Mouse (Mus musculus) hindbrain, embryonic 15.5 days (tissue): ENCODE data around the gene Cog3. TPM values are rescaled to one million over a fixed set of nuclear protein-coding genes. Genes with fewer than 3 reads are reported as not detected.

Source experiments
- ATAC-seq: fragments of 200-750 bp; cut with Nextera tagmentation; 2 replicates; pipeline ENCODE4 v1.8.0; 2017; ENCODE audit warnings: low read depth, moderate number of reproducible peaks, moderate TSS enrichment; ENCODE audit not compliant: low FRiP score
- H3K27ac ChIP-seq: fragments of 300-500 bp; sonication (generic); replicated peaks from 2 replicates; pipeline ENCODE4 v1.5.1; 2015; ENCODE audit warnings: mild to moderate bottlenecking, inconsistent platforms
- H3K27me3 ChIP-seq: fragments of 300-500 bp; sonication (generic); 2 replicates; pipeline ENCODE4 v1.6.1; 2015; ENCODE audit warnings: control low read depth, inconsistent platforms
- H3K36me3 ChIP-seq: fragments of 300-500 bp; sonication (generic); 2 replicates; pipeline ENCODE4 v1.6.1; 2015; ENCODE audit warnings: control low read depth, inconsistent platforms
- H3K4me1 ChIP-seq: fragments of 300-500 bp; sonication (generic); replicated peaks from 2 replicates; pipeline ENCODE4 v1.6.1; 2015; ENCODE audit warnings: control low read depth, inconsistent platforms
- H3K4me2 ChIP-seq: fragments of 300-500 bp; sonication (generic); 2 replicates; pipeline ENCODE4 v1.6.1; 2015; ENCODE audit warnings: moderate library complexity, mild to moderate bottlenecking, inconsistent platforms
- H3K4me3 ChIP-seq: fragments of 300-500 bp; sonication (generic); 2 replicates; pipeline ENCODE4 v1.5.1; 2015; ENCODE audit warnings: mild to moderate bottlenecking, inconsistent platforms
- H3K9ac ChIP-seq: fragments of 300-500 bp; sonication (generic); 2 replicates; pipeline ENCODE4 v1.6.1; 2015; ENCODE audit warnings: inconsistent platforms
- H3K9me3 ChIP-seq: fragments of 300-500 bp; sonication (generic); 2 replicates; pipeline ENCODE4 v1.6.1; 2016; ENCODE audit warnings: control low read depth, inconsistent platforms
- WGBS: fragments of 180-500 bp; shearing (Covaris S2); methylation state at CpG from one replicate; pipeline ENCODE4 v1.1.7; 2015; 5-methylcytosine and 5-hydroxymethylcytosine counted together
- polyA plus RNA-seq: library from polyadenylated mRNA; unstranded; fragments of >200 nt; fragmentation: Nextera tagmentation; extraction: Ambion mirVana; gene quantifications from 2 replicates; pipeline ENCODE4 v1.2.1, GENCODE M21; 2015

Gene Cog3
- polyA plus RNA-seq, 1 experiment from 2014 or later = 17.7 TPM

GRCm38 (mm10) chr14:75720121-75720520 lies 34.2 kb downstream of the Cog3 start:
- Histone ChIP-seq H3K4me1 (no peaks in the 10 kb centered on the region), H3K9ac (no peak overlapping the region), H3K9me3 (no peaks in the 10 kb centered on the region), H3K36me3 (peaks cover 60% of the 10 kb centered on the region), H3K27ac (no peak overlapping the region), H3K4me3 (no peak overlapping the region), H3K27me3 (no peaks in the 10 kb centered on the region), H3K4me2 (no peak overlapping the region)
- 95% methylated on average over 5 of the region's 5 CpGs for WGBS
- ATAC-seq = no peak

GRCm38 (mm10) chr14:75716410-75716809 lies 37.9 kb downstream of the Cog3 start:
- Histone ChIP-seq H3K27me3 (no peaks in the 10 kb centered on the region), H3K9ac (no peak overlapping the region), H3K27ac (no peak overlapping the region), H3K4me1 (no peaks in the 10 kb centered on the region), H3K4me3 (no peak overlapping the region), H3K4me2 (no peak overlapping the region), H3K9me3 (no peaks in the 10 kb centered on the region), H3K36me3 (peaks cover 63% of the 10 kb centered on the region)
- WGBS = 89% methylated on average over 4 of the region's 4 CpGs
- ATAC-seq = no peak

- peaks cover 66% of the 10 kb centered on the region for H3K36me3 ChIP-seq
- H3K9me3 ChIP-seq = no peaks in the 10 kb centered on the region
- H3K4me3 ChIP-seq = no peak overlapping the region
- no peak overlapping the region for H3K27ac ChIP-seq
- H3K27me3 ChIP-seq = no peaks in the 10 kb centered on the region
- WGBS = 71% methylated on average over 4 of the region's 4 CpGs
- no peak overlapping the region for H3K9ac ChIP-seq
- no peaks in the 10 kb centered on the region for H3K4me1 ChIP-seq
- H3K4me2 ChIP-seq = no peak overlapping the region
- ATAC-seq = no peak
These were observed 40.7 kb downstream of the Cog3 start for GRCm38 (mm10) chr14:75713661-75714060.

- Histone ChIP-seq H3K27me3 (no peaks in the 10 kb centered on the region), H3K4me3 (no peak overlapping the region), H3K36me3 (peaks cover 64% of the 10 kb centered on the region), H3K27ac (no peak overlapping the region), H3K4me1 (no peaks in the 10 kb centered on the region), H3K4me2 (no peak overlapping the region), H3K9me3 (no peaks in the 10 kb centered on the region), H3K9ac (no peak overlapping the region)
- no peak for ATAC-seq
- WGBS = 86% methylated on average over 5 of the region's 5 CpGs
These were observed 41.6 kb downstream of the Cog3 start for GRCm38 (mm10) chr14:75712687-75713086.

- Histone ChIP-seq H3K36me3 (peaks cover 64% of the 10 kb centered on the region), H3K27me3 (no peaks in the 10 kb centered on the region), H3K4me1 (no peaks in the 10 kb centered on the region), H3K9me3 (no peaks in the 10 kb centered on the region), H3K27ac (no peak overlapping the region), H3K4me2 (no peak overlapping the region), H3K4me3 (no peak overlapping the region), H3K9ac (no peak overlapping the region)
- ATAC-seq = no peak
- WGBS = 89% methylated on average over 3 of the region's 3 CpGs
These were observed 42.6 kb downstream of the Cog3 start for GRCm38 (mm10) chr14:75711731-75712130.

- ATAC-seq = no peak
- peaks cover 51% of the 10 kb centered on the region for H3K36me3 ChIP-seq
These were observed 45.3 kb downstream of the Cog3 start for GRCm38 (mm10) chr14:75708986-75709385.

GRCm38 (mm10) chr14:75707771-75708170 lies 46.5 kb downstream of the Cog3 start:
- 20% methylated on average over 7 of the region's 7 CpGs for WGBS
- H3K27ac ChIP-seq = no peak overlapping the region

More at GRCm38 (mm10) chr14:75708986-75709385, 45.3 kb downstream of the Cog3 start:
- H3K27ac ChIP-seq = no peak overlapping the region
- H3K9me3 ChIP-seq = no peaks in the 10 kb centered on the region
- no peaks in the 10 kb centered on the region for H3K4me1 ChIP-seq
- no peak overlapping the region for H3K4me3 ChIP-seq
- H3K27me3 ChIP-seq = no peaks in the 10 kb centered on the region
- H3K4me2 ChIP-seq = no peak overlapping the region
- no peak overlapping the region for H3K9ac ChIP-seq
- WGBS = 100% methylated on average over 1 of the region's 1 CpGs

GRCm38 (mm10) chr14:75706647-75707046 lies 47.7 kb downstream of the Cog3 start:
- Histone ChIP-seq H3K27me3 (no peaks in the 10 kb centered on the region), H3K9ac (no peak overlapping the region), H3K9me3 (no peaks in the 10 kb centered on the region), H3K4me2 (no peak overlapping the region), H3K4me1 (no peaks in the 10 kb centered on the region), H3K36me3 (peaks cover 45% of the 10 kb centered on the region), H3K4me3 (no peak overlapping the region), H3K27ac (no peak overlapping the region)
- ATAC-seq = no peak
- 78% methylated on average over 4 of the region's 4 CpGs for WGBS

More at GRCm38 (mm10) chr14:75707771-75708170, 46.5 kb downstream of the Cog3 start:
- H3K27me3 ChIP-seq = no peaks in the 10 kb centered on the region
- no peak overlapping the region for H3K9ac ChIP-seq
- no peak overlapping the region for H3K4me3 ChIP-seq
- no peak overlapping the region for H3K4me2 ChIP-seq
- peaks cover 52% of the 10 kb centered on the region for H3K36me3 ChIP-seq
- H3K9me3 ChIP-seq = no peaks in the 10 kb centered on the region
- no peak for ATAC-seq
- H3K4me1 ChIP-seq = no peaks in the 10 kb centered on the region

- H3K4me1 ChIP-seq = no peaks in the 10 kb centered on the region
- 95% methylated on average over 1 of the region's 1 CpGs for WGBS
- no peak overlapping the region for H3K27ac ChIP-seq
- H3K36me3 ChIP-seq = peaks cover 7% of the 10 kb centered on the region
- no peak overlapping the region for H3K4me3 ChIP-seq
- H3K4me2 ChIP-seq = no peak overlapping the region
- ATAC-seq = no peak
- H3K9ac ChIP-seq = no peak overlapping the region
- H3K27me3 ChIP-seq = no peaks in the 10 kb centered on the region
- no peaks in the 10 kb centered on the region for H3K9me3 ChIP-seq
These were observed 56.4 kb downstream of the Cog3 start for GRCm38 (mm10) chr14:75697928-75698327.

- Histone ChIP-seq H3K9ac (no peak overlapping the region), H3K9me3 (no peaks in the 10 kb centered on the region), H3K4me2 (no peak overlapping the region), H3K27ac (no peak overlapping the region), H3K36me3 (peaks cover under 1% of the 10 kb centered on the region), H3K4me3 (no peak overlapping the region), H3K27me3 (no peaks in the 10 kb centered on the region), H3K4me1 (no peaks in the 10 kb centered on the region)
- no peak for ATAC-seq
- WGBS = 90% methylated on average over 5 of the region's 5 CpGs
These were observed 58.2 kb downstream of the Cog3 start for GRCm38 (mm10) chr14:75696096-75696495.

- H3K9ac ChIP-seq = no peak overlapping the region
- ATAC-seq = no peak
- no peaks in the 10 kb centered on the region for H3K27me3 ChIP-seq
- no peaks in the 10 kb centered on the region for H3K36me3 ChIP-seq
- no peak overlapping the region for H3K27ac ChIP-seq
- H3K4me1 ChIP-seq = no peaks in the 10 kb centered on the region
- no peaks in the 10 kb centered on the region for H3K9me3 ChIP-seq
- no peak overlapping the region for H3K4me2 ChIP-seq
- no peak overlapping the region for H3K4me3 ChIP-seq
- 83% methylated on average over 2 of the region's 2 CpGs for WGBS
These were observed 63.9 kb downstream of the Cog3 start for GRCm38 (mm10) chr14:75690428-75690827.

- Histone ChIP-seq H3K4me2 (no peak overlapping the region), H3K4me3 (no peak overlapping the region), H3K36me3 (no peaks in the 10 kb centered on the region), H3K27me3 (no peaks in the 10 kb centered on the region), H3K9ac (no peak overlapping the region), H3K27ac (no peak overlapping the region), H3K4me1 (no peaks in the 10 kb centered on the region), H3K9me3 (no peaks in the 10 kb centered on the region)
- whole genome bisulfite sequencing = 42% methylated on average over 6 of the region's 6 CpGs
- no peak for ATAC-seq
These were observed 78.0 kb downstream of the Cog3 start for GRCm38 (mm10) chr14:75676316-75676715.

- no peak for ATAC-seq
- Histone ChIP-seq H3K4me3 (no peak overlapping the region), H3K27me3 (no peaks in the 10 kb centered on the region), H3K27ac (no peak overlapping the region), H3K36me3 (no peaks in the 10 kb centered on the region), H3K4me1 (no peaks in the 10 kb centered on the region), H3K9me3 (no peaks in the 10 kb centered on the region), H3K9ac (no peak overlapping the region), H3K4me2 (no peak overlapping the region)
- 76% methylated on average over 1 of the region's 1 CpGs for WGBS
These were observed 85.2 kb downstream of the Cog3 start for GRCm38 (mm10) chr14:75669085-75669645.
